Mouse (Mus musculus): ENCODE results near the gene Mindy4.

The Mindy4 gene

GRCm38 (mm10) chr6:55310179-55310578 lies 107.0 kb downstream of the Mindy4 start:
- peak; percentile 72 for DNase-seq (ENCODE audit: low spot score)

- no peak for DNase-seq (ENCODE audit: low spot score)
These were observed 108.8 kb downstream of the Mindy4 start for GRCm38 (mm10) chr6:55311962-55312361.

- no peak for DNase-seq (ENCODE audit: low spot score)
These were observed 110.7 kb downstream of the Mindy4 start for GRCm38 (mm10) chr6:55313893-55314292.

- DNase-seq (ENCODE audit: low spot score), result no peak
These were observed 111.4 kb downstream of the Mindy4 start for GRCm38 (mm10) chr6:55314628-55315027.

- DNase-seq (ENCODE audit: low spot score), result no peak
These were observed 115.4 kb downstream of the Mindy4 start for GRCm38 (mm10) chr6:55318597-55318996.

GRCm38 (mm10) chr6:55319585-55320551 lies 116.7 kb downstream of the Mindy4 start:
- peak; percentile 78 for DNase-seq (ENCODE audit: low spot score)

- no peak for DNase-seq (ENCODE audit: low spot score)
These were observed 117.7 kb downstream of the Mindy4 start for GRCm38 (mm10) chr6:55320894-55321293.

- no peak for DNase-seq (ENCODE audit: low spot score)
These were observed 118.3 kb downstream of the Mindy4 start for GRCm38 (mm10) chr6:55321518-55321917.

GRCm38 (mm10) chr6:55322980-55323379 lies 119.8 kb downstream of the Mindy4 start:
- DNase-seq (ENCODE audit: low spot score), result no peak

GRCm38 (mm10) chr6:55323908-55324634 lies 120.9 kb downstream of the Mindy4 start:
- no peak for DNase-seq (ENCODE audit: low spot score)

- DNase-seq (ENCODE audit: low spot score), result no peak
These were observed 121.6 kb downstream of the Mindy4 start for GRCm38 (mm10) chr6:55324785-55325184.

- DNase-seq (ENCODE audit: low spot score), result peak; percentile 83
These were observed 123.1 kb downstream of the Mindy4 start for GRCm38 (mm10) chr6:55326299-55326698.

GRCm38 (mm10) chr6:55327326-55327725 lies 124.1 kb downstream of the Mindy4 start:
- peak; percentile 87 for DNase-seq (ENCODE audit: low spot score)

- DNase-seq (ENCODE audit: low spot score), result no peak
These were observed 125.0 kb downstream of the Mindy4 start for GRCm38 (mm10) chr6:55328179-55328578.

- DNase-seq (ENCODE audit: low spot score), result peak; percentile 57
These were observed 128.1 kb downstream of the Mindy4 start for GRCm38 (mm10) chr6:55331315-55331714.

- no peak for DNase-seq (ENCODE audit: low spot score)
These were observed 129.1 kb downstream of the Mindy4 start for GRCm38 (mm10) chr6:55332100-55332772.

- no peak for DNase-seq (ENCODE audit: low spot score)
These were observed 129.6 kb downstream of the Mindy4 start for GRCm38 (mm10) chr6:55332773-55333109.

GRCm38 (mm10) chr6:55335989-55336514 lies 132.9 kb downstream of the Mindy4 start, which contains the start of gene Aqp1:
Gene Aqp1, plus strand, starts transcription at chr6:55336432.
- peak; percentile 86 for DNase-seq (ENCODE audit: low spot score)

- no peak for DNase-seq (ENCODE audit: low spot score)
These were observed 134.1 kb downstream of the Mindy4 start for GRCm38 (mm10) chr6:55337242-55337641.

- DNase-seq (ENCODE audit: low spot score), result no peak
These were observed 134.9 kb downstream of the Mindy4 start for GRCm38 (mm10) chr6:55338077-55338476.

GRCm38 (mm10) chr6:55338934-55339825 lies 136.0 kb downstream of the Mindy4 start:
- no peak for DNase-seq (ENCODE audit: low spot score)

Data from lung, postnatal 25 days (tissue).